Mouse (Mus musculus) heart, adult 10 weeks (tissue): ENCODE measurements around the gene Pdhb. TPM values are rescaled to one million over a fixed set of nuclear protein-coding genes. Genes with fewer than 3 reads are reported as not detected.

Experiments
- polyA plus RNA-seq: library from polyadenylated mRNA; stranded (reverse); fragments of 350-450 nt; fragmentation: Illumina TruSeq; extraction: RNeasy Lipid Tissue Mini Kit (QIAGEN cat#74804); gene quantifications from one replicate; pipeline ENCODE4 v1.2.3, GENCODE M21; 2014; ENCODE audit warnings: low read depth, low replicate concordance

Gene Pdhb
- 840 TPM for polyA plus RNA-seq

GRCm38 (mm10) chr14:8172507-8173410 lies at the start of gene Pdhb:
Gene Pdhb, minus strand, starts transcription at chr14:8173025.

GRCm38 (mm10) chr14:8213803-8214224 lies 41.0 kb upstream of the Pdhb start, which contains the start of gene Kctd6:
Gene Kctd6, plus strand, starts transcription at chr14:8214140.

Other genes starting within 250 kb of the Pdhb start
- not detected for gene Gm45521, start 215.7 kb downstream of the Pdhb start, polyA plus RNA-seq
- gene Dnase1l3, start 178.5 kb downstream of the Pdhb start, polyA plus RNA-seq, result not detected
- 10.0 TPM for gene Abhd6, start 170.1 kb downstream of the Pdhb start, polyA plus RNA-seq
- gene Rpp14, start 92.7 kb downstream of the Pdhb start, polyA plus RNA-seq, result 35.8 TPM
- gene Pxk, start 74.8 kb downstream of the Pdhb start, polyA plus RNA-seq, result 25.0 TPM
- gene Kctd6, start 41.1 kb upstream of the Pdhb start, polyA plus RNA-seq, result 13.6 TPM
- 1.1 TPM for gene Acox2, start 86.3 kb upstream of the Pdhb start, polyA plus RNA-seq
- 4.2 TPM for gene Fam107a, start 145.0 kb upstream of the Pdhb start, polyA plus RNA-seq
- gene Oit1, start 205.7 kb upstream of the Pdhb start, polyA plus RNA-seq, result not detected